Mouse (Mus musculus) left cerebral cortex, adult 18-20 months (tissue): ENCODE results near the gene Cdk5rap2. TPM values are rescaled to one million over a fixed set of nuclear protein-coding genes. Genes with fewer than 3 reads are reported as not detected.

Experiments
- DNase-seq, 2 experiments: peaks; one replicate each; pipeline ENCODE4 v3.0.0; 2021 to 2022; ENCODE audit warnings: low spot score in 2 of 2, mixed read lengths in 1 of 2
- total RNA-seq, 2 experiments: library from RNA; stranded (reverse); gene quantifications; 2 replicates each; pipeline ENCODE4 v1.2.3; 2021

The Cdk5rap2 gene
- total RNA-seq, 2 experiments from 2014 or later = 6.3 to 7.1 TPM

- peak; percentile 66 to 67 for DNase-seq
Measured at GRCm38 (mm10) chr4:70355659-70356350, 54.4 kb downstream of the Cdk5rap2 start.

DNA sequence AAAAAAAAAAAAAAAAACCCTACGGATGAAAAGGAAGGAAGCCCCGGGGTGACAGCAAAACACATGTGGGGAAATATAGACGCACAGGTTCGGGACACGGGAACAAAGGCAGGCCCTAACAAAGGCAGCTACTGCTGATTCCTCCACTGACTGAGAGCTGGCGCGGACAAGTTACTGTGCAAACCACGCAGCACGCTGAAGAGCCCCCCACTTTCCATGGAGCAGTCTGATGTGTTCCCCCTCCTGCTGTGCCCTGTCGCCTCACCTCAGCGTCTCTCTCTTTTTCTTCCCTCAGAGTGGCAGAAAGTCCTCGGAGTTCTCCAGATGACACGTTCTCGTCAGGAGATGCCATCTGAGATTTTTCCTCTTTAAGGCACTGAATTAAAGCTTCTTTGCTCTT is 55.8 kb downstream of the Cdk5rap2 start:
- no peak for DNase-seq

- DNase-seq = no peak
Measured at GRCm38 (mm10) chr4:70353656-70354055, 56.6 kb downstream of the Cdk5rap2 start.

DNA sequence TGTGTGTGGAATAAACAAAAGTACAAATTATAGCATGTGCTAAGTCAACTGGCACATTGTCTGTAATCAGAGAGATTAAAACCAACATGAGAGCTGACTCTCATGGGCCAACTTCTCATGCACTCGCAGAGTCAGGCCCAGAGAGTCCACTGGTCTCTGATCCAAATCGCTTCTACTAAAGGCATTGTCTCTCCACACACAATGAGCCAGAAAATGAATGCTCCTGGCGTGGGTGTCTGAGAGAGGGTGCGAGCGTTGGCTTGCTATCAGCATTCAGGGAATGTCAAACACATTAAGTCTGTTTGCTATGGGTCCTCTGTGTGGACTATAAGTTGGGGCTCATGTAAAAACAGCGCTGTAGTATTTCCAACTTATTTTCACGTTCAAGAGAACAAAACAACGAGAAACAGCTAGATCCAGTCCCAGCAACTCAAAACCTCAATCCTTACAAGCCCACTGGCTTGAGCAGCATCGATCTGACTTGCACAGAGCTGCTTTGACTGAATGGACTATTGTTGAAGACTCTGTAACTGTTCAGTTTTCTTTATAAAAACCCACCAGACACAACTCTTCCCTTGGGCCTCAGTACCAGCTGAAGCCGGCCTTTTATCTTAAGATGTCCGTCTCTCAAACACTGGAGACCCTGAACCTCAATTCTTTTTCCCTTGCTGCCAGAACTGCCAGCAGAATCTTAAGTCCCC is 74.6 kb downstream of the Cdk5rap2 start:
- DNase-seq = peak in 1 of 2 experiments; percentile 13

- DNase-seq = no peak
Measured at GRCm38 (mm10) chr4:70334995-70335394, 75.2 kb downstream of the Cdk5rap2 start.

DNA sequence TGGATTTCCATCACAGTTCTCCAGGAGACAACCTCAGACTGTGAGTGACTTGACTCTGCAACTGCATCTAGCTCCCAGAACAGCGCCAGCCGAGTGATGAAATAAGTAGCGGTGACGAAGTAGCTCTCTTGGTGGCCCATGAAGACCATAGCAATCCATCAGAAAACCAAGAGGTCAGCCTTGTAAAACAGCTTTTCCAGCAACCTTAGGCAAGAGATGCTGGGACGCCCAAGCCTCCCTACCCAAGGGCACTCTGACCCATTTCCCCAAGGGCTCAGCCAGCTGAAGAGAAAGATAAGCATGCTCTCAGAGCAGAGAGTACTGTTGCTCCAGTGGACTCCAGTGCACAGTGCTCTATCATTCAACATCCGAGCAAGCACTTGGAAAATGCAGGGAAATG is 77.3 kb downstream of the Cdk5rap2 start:
- no peak for DNase-seq

DNA sequence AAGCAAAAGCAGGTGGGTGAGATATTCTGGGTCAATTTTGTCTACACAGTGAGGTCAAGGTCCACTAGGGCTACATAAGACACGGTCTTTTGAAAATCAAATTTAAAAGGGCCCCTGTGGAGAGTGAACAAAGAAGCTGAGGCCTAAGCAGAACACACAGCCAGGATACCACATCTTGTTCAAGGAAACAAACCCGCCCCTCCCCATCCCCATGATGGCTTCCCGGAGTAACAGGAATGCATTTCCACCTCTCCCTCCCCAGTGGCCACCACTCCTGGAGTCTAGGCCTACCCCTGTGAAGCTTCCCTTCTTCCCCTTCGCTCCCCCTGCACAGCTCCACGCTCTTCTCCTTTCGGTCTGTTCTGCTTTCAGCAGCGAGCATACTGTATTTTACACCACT is 77.7 kb downstream of the Cdk5rap2 start:
- no peak for DNase-seq

GRCm38 (mm10) chr4:70331181-70331580 is 79.1 kb downstream of the Cdk5rap2 start:
- DNase-seq = no peak

DNA sequence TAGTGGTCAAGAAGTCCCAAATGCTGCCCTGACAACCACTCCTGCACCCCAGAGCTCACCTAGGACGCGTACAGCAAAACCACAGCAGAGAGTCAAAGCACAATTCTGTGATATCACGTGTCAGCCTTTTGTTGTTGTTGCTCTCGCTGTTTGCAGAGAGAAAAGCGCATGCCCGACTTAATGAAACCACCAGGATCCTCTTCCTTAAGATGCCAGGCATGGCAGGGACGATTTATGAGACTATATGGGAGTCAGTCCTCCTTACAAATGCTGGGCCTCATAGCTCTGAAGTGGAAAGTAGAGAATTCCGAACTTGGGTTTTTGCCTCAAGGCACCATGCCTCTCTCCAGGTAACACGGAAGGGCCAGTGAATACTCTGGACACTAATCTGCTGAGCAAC is 82.2 kb downstream of the Cdk5rap2 start:
- DNase-seq = no peak

GRCm38 (mm10) chr4:70327436-70327835 is 82.8 kb downstream of the Cdk5rap2 start:
- DNase-seq = no peak

DNA sequence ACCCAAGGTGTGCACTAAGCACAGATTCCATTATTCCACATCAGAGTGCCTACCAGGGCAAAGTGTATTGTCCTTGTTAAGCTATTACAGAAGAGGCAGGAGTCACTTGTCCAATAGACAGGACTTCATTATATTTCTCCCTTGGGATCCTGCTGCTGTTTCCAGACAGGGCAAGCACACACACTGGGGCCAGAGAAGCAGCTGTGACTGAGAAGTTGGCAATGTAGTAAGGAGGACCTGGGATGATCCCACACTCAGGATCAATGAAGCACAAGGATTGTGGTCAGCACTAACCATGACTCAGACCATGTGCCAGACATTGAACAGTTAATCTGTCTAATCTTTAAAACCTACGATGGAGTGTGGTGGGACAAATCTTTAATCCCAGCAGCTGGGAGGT is 88.7 kb downstream of the Cdk5rap2 start:
- DNase-seq = no peak

- DNase-seq = no peak
Measured at GRCm38 (mm10) chr4:70312170-70312569, 98.1 kb downstream of the Cdk5rap2 start.

DNA sequence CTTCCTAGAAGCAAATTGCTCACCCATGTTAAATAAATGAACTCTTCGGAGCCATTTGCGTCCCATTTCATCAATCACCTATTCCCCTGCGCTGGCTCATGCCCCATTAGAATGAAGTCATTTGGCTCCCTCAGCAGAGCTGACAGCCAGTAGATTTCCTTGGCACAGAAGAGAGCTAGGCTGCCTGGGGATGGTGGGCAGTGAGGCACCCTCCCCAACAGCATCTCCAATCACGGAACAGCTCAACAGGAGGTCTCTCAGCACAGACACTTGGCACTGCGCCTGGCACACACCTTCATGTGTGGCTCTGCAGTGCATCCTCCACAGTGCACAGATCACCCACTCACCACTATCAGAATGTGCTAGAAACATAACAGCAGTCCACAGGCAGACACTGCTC is 98.7 kb downstream of the Cdk5rap2 start:
- peak; percentile 70 to 76 for DNase-seq

- peak; percentile 81 to 92 for DNase-seq
Measured at GRCm38 (mm10) chr4:70307230-70307629, 103.0 kb downstream of the Cdk5rap2 start.

DNA sequence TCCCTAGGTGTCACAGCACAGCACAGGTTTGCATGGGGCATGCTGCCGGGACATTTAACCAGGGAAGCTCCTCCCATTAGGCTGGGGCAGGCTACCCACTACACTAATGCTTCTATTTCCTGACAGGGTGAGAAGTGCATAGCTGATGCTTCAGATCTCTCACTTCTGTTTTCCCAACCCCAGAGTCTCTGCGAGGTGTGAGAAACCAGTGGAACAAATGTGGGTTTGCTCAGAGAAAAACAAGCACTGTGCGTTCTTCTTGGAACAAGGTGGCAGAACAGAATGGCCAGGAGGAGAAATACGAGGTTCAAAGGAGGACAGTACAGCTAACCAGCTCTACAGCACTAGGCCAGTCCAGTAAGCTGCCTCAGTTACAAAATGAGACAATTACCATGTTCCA is 106.4 kb downstream of the Cdk5rap2 start:
- DNase-seq = peak; percentile 22 to 35

GRCm38 (mm10) chr4:70301187-70301586 is 109.1 kb downstream of the Cdk5rap2 start:
- DNase-seq = no peak

DNA sequence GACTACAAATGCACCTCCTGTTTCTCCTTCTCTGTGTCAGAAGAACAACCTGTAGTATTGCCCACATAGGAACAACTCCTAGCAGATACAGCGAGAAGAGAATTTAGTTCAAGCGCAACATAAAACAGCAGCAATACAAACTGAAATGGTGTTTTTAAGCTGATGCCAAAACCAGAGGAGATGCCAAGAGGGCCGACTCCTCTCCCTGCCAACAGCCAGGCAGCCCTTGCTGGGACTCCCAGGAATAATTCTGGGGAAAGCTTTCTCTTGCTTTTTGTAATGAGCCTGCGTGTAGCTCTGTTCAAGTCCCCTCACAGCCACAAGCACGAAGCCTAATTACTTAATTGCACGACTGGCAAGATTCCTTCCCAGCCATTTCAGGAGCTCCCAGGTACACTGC is 120.9 kb downstream of the Cdk5rap2 start:
- DNase-seq = no peak

GRCm38 (mm10) chr4:70283163-70283562 is 127.1 kb downstream of the Cdk5rap2 start:
- no peak for DNase-seq

GRCm38 (mm10) chr4:70278882-70279281 is 131.4 kb downstream of the Cdk5rap2 start:
- no peak for DNase-seq

- no peak for DNase-seq
Measured at GRCm38 (mm10) chr4:70278057-70278456, 132.2 kb downstream of the Cdk5rap2 start.

DNA sequence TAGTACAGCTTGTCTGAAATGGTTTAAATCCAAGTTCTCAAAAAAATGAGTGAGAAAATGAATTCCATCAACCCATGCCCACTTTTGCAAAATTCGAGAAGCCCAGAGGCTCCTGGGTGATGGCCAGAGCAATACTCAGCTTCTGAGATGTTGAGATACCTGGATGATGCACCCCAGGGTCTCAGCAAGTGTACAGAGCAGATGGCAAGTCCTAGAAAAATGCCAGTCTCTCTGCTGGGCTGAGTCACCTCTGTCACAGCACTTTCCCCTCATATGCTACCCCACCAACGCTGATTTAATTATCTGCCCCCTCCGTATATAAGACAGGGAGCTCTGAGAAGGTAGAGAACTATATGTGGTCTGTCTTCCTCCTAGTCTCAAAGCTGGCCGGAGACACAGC is 137.3 kb downstream of the Cdk5rap2 start:
- peak in 1 of 2 experiments; percentile 28 for DNase-seq

DNA sequence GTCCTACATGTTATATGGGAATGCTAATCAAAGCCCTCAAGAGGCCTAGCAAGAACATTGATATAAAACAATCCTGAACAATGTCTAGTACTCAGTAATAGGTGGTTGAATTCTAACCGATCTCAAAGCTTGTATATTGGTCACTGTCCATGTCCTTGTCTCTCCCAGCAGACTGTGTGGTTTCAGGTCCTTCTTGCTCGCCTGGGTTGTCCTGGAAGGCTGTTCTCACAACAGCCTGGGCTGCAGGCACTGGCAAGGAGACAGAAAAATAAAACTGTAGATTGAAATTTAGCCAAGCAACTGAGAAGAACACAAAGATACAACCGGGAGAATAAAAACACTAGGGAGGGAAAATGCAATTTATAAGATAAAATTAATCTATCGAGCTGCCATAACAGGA is 137.7 kb downstream of the Cdk5rap2 start:
- DNase-seq = no peak
